Mouse (Mus musculus) olfactory bulb, adult 2 months (tissue): ENCODE data around the gene Prima1.

ENCODE experiments used
- CTCF ChIP-seq: fragments of 200-500 bp; IDR thresholded peaks from 2 replicates; pipeline ENCODE4 v1.5.1; 2012; ENCODE audit warnings: low read depth, mild to moderate bottlenecking, low read length, moderate library complexity; ENCODE audit not compliant: insufficient read depth
- POLR2A ChIP-seq: fragments of 200-500 bp; IDR thresholded peaks from 2 replicates; pipeline ENCODE4 v1.6.1; 2012; ENCODE audit warnings: mild to moderate bottlenecking, low read depth, low read length, moderate library complexity; ENCODE audit not compliant: insufficient read depth

DNA sequence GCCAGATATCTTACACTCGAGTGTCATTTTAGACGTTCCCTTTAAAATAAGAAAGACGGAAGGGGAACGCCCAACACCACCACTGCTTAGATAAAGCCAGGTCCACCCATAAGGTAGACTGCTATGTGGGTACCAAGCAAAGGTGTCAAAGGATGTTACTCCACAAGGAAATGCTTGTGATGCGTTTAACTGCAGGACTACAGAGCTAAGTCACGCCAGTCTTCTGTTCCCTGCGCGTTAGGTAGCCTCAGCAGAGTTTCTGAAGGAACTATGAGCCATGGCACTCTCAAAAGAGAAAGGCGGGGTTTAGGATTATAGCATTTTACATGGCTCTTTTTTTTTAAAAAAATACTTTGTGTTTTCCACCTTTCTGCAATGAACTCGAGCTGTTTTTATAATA, 78.4 kb downstream of the Prima1 start:
- TF ChIP-seq CTCF, result no peak
- TF ChIP-seq POLR2A, result no peak
